Mouse (Mus musculus) ZHBTc4 (cell line): ENCODE measurements at regions not wholly inside any gene's neighbourhood (a gene's known extent, or its start where the extent isn't known, plus 50 kb on each side); places are given as distances from the start of the nearest gene placed in this dataset.

Source experiments
- DNase-seq: peaks from one replicate; pipeline ENCODE4 v3.0.0-alpha.2; 2011; ENCODE audit warnings: low read depth, low spot score

DNA sequence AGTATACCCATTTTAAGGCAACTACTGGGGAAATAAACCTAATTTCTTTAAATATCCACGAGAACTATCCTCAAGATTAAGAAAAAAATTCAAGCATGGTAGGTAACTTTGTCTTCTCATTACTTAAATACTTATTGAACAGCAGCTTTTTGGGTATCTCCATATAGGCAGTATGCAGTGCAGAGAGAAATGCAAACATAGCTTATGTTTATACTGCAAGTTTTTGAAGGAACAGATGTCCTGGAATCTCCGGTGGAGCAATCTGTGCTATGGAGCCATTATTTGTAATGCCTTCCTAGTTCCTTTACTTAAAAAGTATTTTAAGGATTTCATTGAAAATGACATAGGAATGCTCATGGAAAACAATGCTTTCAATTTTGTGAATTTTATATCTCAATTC is 91.7 kb upstream of the Adgrb3 start:
- no peak for DNase-seq

DNA sequence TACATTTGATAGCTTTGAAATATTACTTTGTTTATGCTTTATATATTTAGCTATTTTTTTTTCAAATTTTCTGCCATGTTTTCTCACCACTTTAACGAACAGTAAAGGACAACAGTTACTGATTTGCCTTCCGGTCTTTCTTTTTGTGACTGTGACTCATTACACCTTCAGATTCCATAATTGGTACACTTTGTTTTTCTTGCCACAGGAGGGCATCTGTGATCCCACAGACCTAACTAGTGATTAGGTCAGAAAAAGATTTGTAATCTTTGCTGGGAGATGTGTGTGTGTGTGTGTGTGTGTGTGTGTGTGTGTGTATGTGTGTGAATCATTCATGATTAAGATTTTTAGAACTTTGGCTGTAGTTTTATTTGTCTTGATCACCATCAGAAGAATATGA is 64.7 kb upstream of the Adgrb3 start:
- DNase-seq = no peak

DNA sequence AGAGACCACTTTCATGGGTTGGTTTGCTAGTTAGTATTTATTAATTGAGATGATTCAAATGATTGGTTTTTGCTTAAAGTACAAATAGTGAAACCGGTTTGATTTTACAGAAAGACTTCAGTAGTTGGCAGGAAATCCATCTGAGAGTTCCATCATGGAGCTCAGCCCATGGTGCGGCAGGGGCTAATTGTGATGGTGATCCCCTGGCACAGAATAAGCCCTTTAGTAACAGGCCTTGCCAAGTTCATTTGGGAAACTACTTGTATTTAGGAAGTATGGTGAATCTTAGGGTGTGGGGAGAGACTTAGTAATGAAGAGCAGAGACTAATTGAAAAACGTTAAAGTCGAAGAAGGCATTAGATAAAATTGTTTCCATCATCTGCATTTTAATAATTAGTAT is 63.5 kb upstream of the Adgrb3 start:
- no peak for DNase-seq

DNA sequence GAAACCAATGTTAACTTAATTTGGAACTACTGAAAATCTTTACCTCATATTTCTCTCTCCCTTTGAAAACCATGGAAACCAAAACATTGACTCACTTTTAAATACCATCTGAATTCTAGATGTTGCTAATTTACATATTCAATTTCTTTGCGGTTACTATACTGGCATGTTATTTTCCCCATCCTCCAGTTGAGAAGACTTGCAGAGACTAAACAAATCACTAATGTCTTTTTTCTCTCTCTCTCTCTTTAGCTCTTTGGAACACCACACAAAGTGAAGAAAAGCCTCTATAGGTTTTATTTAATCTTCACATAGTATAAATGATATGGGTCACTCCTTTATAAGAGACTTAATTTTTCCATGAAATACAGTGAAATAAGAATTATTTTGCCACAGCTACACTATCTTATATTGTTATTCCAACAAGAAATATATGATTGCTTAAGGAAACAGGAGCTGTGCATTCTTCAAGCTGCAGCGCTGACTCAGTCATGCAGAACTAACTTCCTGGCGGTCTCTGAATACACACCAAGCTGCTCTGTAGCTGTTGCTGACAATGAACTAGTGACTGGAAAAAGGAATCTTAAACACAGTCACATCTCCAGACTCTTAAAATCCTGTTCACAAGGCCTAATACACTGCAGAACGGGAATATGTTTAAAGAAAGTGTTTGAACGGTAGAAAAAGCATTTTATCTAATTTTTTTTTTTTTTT is 62.7 kb upstream of the Adgrb3 start:
- DNase-seq = no peak

DNA sequence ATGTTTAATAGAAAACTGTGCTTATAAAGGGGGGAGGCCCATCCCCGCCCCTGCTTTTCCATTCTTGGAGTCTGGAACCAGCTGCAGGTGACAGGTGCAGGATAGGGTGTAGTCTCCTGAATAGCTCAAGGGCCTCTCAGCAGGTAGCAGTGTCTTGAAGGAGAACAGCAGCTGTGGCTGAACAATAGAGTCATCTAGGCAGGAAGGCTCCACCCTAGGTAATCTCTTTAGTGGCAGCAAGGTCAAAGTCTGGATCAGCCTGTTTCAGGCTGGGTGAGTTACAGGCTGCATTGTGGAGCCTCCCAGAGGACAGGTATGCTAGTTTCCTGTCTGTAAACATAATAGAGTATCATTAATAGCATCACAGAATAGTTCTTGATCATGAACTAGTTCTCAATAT is 58.5 kb upstream of the Adgrb3 start:
- peak; percentile 68 for DNase-seq

DNA sequence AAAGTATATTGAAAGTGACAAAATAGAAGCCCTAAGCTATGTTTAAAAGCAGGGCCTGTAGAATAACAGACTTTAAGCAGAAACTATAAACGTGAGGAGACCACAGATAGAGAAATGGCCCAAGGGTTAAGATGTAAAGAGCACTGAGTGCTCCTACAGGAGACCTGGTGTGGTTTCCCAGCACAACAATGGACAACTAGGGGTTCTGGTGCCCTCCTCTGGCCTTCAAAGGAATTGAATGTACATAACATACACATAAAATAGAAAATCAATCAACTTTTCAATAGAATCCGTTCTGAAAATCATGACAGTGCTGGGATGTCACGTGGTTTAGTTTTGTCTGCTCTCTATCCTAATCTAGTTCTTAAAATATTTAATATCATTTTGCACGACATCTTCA is 55.5 kb upstream of the Adgrb3 start:
- DNase-seq = peak; percentile 50
